ENCODE assay signal across 18 mouse cellular contexts in the genomic region with DNA sequence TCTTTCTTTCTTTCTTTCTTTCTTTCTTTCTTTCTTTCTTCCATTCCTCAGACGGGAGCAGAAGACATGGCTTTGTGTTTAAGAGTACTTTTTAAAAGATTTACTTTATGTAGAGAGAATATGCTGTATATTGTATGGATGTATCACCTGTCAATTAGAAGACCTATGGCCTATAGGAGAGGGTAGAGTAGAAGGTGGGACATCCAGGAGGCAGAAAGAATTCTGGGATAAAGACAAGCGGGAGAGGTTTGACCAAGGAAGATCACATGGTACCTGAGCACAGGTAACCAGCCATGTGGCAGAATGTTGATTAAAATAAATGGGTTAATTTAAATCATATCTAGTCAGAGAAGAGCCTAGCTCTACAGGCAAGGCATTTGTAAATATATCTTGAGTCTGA. TPM values are rescaled to one million over a fixed set of nuclear protein-coding genes. Genes with fewer than 3 reads are reported as not detected.
A peak's percentile ranks its signal among the peaks of the same experiment; 100 is the strongest.
DNase-seq lines count a peak whose midpoint lies in the region; ATAC-seq and TF ChIP-seq lines count a peak whose summit lies in the region.
"Had no signal": no experiment of that assay in that cellular context is flagged by ENCODE, and none has a peak within 500 bp of the region (broad histone marks: within the 10 kb centered on the region; RNA-seq: fewer than 3 reads in every experiment).

No protein-coding gene starts in this region.

- ATAC-seq in megakaryocyte progenitor cell, adult 5-6 weeks (replicated peaks; ENCODE audit: poor library complexity): no peak
- ATAC-seq: forebrain, embryonic 13.5 days; forebrain, embryonic 15.5 days; forebrain, postnatal 0 days had no signal

- TF ChIP-seq POLR2A in ES-Bruce4 (IDR thresholded peaks at IDR 0.05; ENCODE audit: insufficient read depth, low read length): no peak

- H3K36me3 ChIP-seq in ES-Bruce4 (ENCODE audit: control insufficient read depth, insufficient read depth, low read length, poor library complexity, severe bottlenecking) (peaks cover 3% of the 10 kb centered on the region; the same call in 1 of the 2 replicates), ES-E14 (ENCODE audit: control insufficient read depth, insufficient read depth, low read length, poor library complexity, severe bottlenecking) (peaks cover 8% of the 10 kb centered on the region)
- H3K36me3 ChIP-seq: embryonic facial prominence, embryonic 12.5 days; forebrain, embryonic 15.5 days had no signal

- no peak for TF ChIP-seq CTCF in ES-Bruce4 (IDR thresholded peaks at IDR 0.05; ENCODE audit: low read depth, low read length)

- H3K27me3 ChIP-seq in ES-Bruce4 (ENCODE audit: control insufficient read depth, insufficient read depth, low read length, poor library complexity, severe bottlenecking): no peaks in the 10 kb centered on the region
- H3K27me3 ChIP-seq: embryonic facial prominence, embryonic 12.5 days; forebrain, embryonic 13.5 days; forebrain, embryonic 15.5 days had no signal

- in situ Hi-C loops in ES-E14 (cut with MboI; ENCODE audit: low sequenced_read_pairs in 2 of 2, unreplicated experiment in 2 of 2): no loop called here

- H3K4me1 ChIP-seq in ES-Bruce4 (ENCODE audit: control insufficient read depth, insufficient read depth, low read length): peaks cover 8% of the 10 kb centered on the region
- peaks cover 6 to 17% of the 10 kb centered on the region in 2 experiments; a peak in 3 of 4 replicates for H3K4me1 ChIP-seq in ES-E14 (ENCODE audit: control insufficient read depth in 2 of 2, insufficient read depth in 2 of 2, low read length in 2 of 2, poor library complexity in 1 of 2)
- H3K4me1 ChIP-seq: embryonic facial prominence, embryonic 12.5 days had no signal

- no peak for TF ChIP-seq EP300 in ES-Bruce4 (IDR thresholded peaks at IDR 0.05; ENCODE audit: insufficient read depth, low read depth, low read length)

- peak overlapping the region; percentile 89 for H3K9ac ChIP-seq in ES-Bruce4 (ENCODE audit: low read depth, poor library complexity, severe bottlenecking)
- H3K9ac ChIP-seq in ES-E14 (ENCODE audit: insufficient read depth, low read depth, low read length, poor library complexity, severe bottlenecking): peak overlapping the region; percentile 83; the same call in 1 of the 2 replicates
- H3K9ac ChIP-seq: embryonic facial prominence, embryonic 12.5 days; forebrain, embryonic 13.5 days; forebrain, embryonic 15.5 days; forebrain, postnatal 0 days had no signal

- H3K27ac ChIP-seq in ES-Bruce4 (ENCODE audit: insufficient read depth, low read length): peak overlapping the region; percentile 83
- peak overlapping the region; percentile 77; the same call in 1 of the 2 replicates for H3K27ac ChIP-seq in ES-E14 (ENCODE audit: insufficient read depth, low read depth, low read length, poor library complexity, severe bottlenecking)
- H3K27ac ChIP-seq: embryonic facial prominence, embryonic 10.5 days; embryonic facial prominence, embryonic 12.5 days; forebrain, embryonic 13.5 days; forebrain, embryonic 15.5 days had no signal

- H3K4me3 ChIP-seq in ES-Bruce4 (ENCODE audit: low read depth, low read length) (peak overlapping the region; percentile 89), ES-E14 (ENCODE audit: insufficient read depth in 1 of 2, low read depth in 1 of 2, low read length in 2 of 2, poor library complexity in 1 of 2, severe bottlenecking in 1 of 2) (peak overlapping the region; percentile 14 to 70)
- H3K4me3 ChIP-seq: embryonic facial prominence, embryonic 10.5 days; embryonic facial prominence, embryonic 12.5 days; forebrain, embryonic 13.5 days; forebrain, embryonic 15.5 days had no signal

- DNase-seq in ES-E14 (ENCODE audit: low read depth, low spot score): no peak
- peak; percentile 55 for DNase-seq in ZHBTc4 (ENCODE audit: low read depth, low spot score)
- DNase-seq in urinary bladder, postnatal 4 days (ENCODE audit: low spot score in 2 of 2): no peak
- DNase-seq in adrenal gland, postnatal 36 days: no peak
- DNase-seq: adrenal gland, adult 8-10 months; adrenal gland, postnatal 14 days; cerebellum, adult 11 months; cerebellum, adult 18-20 months; cerebellum, adult 8-10 months; cerebellum, adult 9-11 months; cerebellum, postnatal 25 days; forebrain, postnatal 0 days had no signal

- H3K9me3 ChIP-seq in ES-Bruce4 (replicated peaks; ENCODE audit: control insufficient read depth, insufficient read depth, low read length, poor library complexity, severe bottlenecking): no peaks in the 10 kb centered on the region
- no peaks in the 10 kb centered on the region for H3K9me3 ChIP-seq in ES-E14 (ENCODE audit: control insufficient read depth, insufficient read depth, low read depth, low read length)
- H3K9me3 ChIP-seq: embryonic facial prominence, embryonic 10.5 days; embryonic facial prominence, embryonic 12.5 days; forebrain, embryonic 13.5 days; forebrain, embryonic 15.5 days had no signal

TF ChIP-seq in ES-E14, 5 proteins besides CTCF, POLR2A, EP300 and RAD21:
- TF ChIP-seq ZC3H11A (IDR thresholded peaks at IDR 0.05; ENCODE audit: borderline replicate concordance, low read depth, low read length) (no peak), MAFK (IDR thresholded peaks at IDR 0.05; ENCODE audit: insufficient read depth, low read depth, low read length) (no peak)

RNA-seq across cellular contexts. Expression of a gene that starts 2.4 kb away (rescaled TPM):
- polyA plus RNA-seq in ES-Bruce4 (2011; ENCODE audit: insufficient read depth, insufficient read length, low read depth, missing spikeins): 6.3 and 8.1 TPM in 2 replicates
- total RNA-seq in ES-E14 (2012; rRNA removed): 9.6 and 15.5 TPM in 2 replicates
- 2.6 and 3.9 TPM in 2 replicates for total RNA-seq in megakaryocyte progenitor cell, adult 5-6 weeks (2015)
- total RNA-seq in megakaryocyte progenitor cell, adult 5-6 weeks (2017): 3.4 and 4.8 TPM in 2 replicates
- 1 to 10 TPM; 3.3 to 5.7 TPM for total RNA-seq in adrenal gland, postnatal 36 days (2021)

RNA-seq across cellular contexts. Expression of a gene that starts 22.3 kb away (rescaled TPM):
- polyA plus RNA-seq in ES-Bruce4 (2011; ENCODE audit: insufficient read depth, insufficient read length, low read depth, missing spikeins): 6.3 and 6.4 TPM in 2 replicates
- total RNA-seq in ES-E14 (2012; rRNA removed): 28.9 and 40.2 TPM in 2 replicates
- total RNA-seq in megakaryocyte progenitor cell, adult 5-6 weeks (2015): 0.07 TPM in 1 of 2 replicates, not detected in the other
- total RNA-seq in megakaryocyte progenitor cell, adult 5-6 weeks (2017): 0.33 TPM in 1 of 2 replicates, not detected in the other
- total RNA-seq in adrenal gland, postnatal 36 days (2021): 10 to 100 TPM in 1 of 2 experiments, under 1 TPM in 1; 0.99 to 31.3 TPM

RNA-seq across cellular contexts. Expression of a gene that starts 33.4 kb away (rescaled TPM):
- 78.2 and 78.7 TPM in 2 replicates for polyA plus RNA-seq in ES-Bruce4 (2011; ENCODE audit: insufficient read depth, insufficient read length, low read depth, missing spikeins)
- 105 and 112 TPM in 2 replicates for total RNA-seq in ES-E14 (2012; rRNA removed)
- total RNA-seq in megakaryocyte progenitor cell, adult 5-6 weeks (2015): 62.3 and 65.5 TPM in 2 replicates
- total RNA-seq in megakaryocyte progenitor cell, adult 5-6 weeks (2017): 56.2 and 68.4 TPM in 2 replicates
- 10 to 100 TPM; 10.8 to 13.6 TPM for total RNA-seq in adrenal gland, postnatal 36 days (2021)
